Mouse (Mus musculus) yolk sac, embryonic 10.5 days (tissue): ENCODE results near the gene Lemd1.

Source experiments
- DNase-seq: peaks from one replicate; pipeline ENCODE4 v3.0.0-alpha.2; 2017; ENCODE audit warnings: low spot score

Lemd1 gene

DNA sequence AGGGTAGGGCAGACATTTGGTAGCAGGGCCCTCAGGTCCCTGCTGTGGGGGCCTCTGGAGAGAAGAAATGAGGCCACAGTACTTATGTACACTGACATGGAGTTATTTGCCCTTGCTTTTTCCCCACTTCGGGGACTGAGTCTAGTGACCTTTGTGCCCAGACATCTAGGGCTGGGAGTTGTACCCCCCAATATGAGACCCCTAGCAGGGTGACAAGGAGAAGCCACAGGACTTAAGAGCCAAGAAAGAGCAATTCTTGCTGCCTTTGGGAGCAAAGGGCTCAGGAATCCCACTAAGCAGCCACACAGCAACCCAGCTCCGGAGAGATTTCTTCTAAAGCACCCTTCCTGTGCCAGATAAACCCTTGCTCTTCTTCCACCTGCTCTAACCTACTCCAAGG lies 10.7 kb downstream of the Lemd1 start:
- DNase-seq = no peak

DNA sequence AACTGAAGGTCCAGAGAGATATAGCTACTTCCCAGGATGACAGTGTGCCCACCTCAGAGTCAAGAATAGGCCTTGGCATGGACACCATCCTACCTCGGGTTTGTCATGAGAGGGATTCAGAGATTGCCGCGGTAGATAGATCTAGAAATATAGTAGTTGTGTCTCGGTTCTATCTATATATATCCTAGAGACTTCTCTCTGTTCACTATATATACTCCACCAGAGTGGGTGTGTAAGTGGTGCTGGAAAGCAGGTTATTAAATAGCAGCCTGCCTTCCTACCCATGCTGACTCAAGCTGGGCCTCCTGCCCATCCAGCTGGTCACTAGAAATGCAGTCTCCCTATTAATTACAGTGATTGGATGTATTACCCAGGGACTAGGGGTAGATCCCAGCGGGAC lies 11.5 kb downstream of the Lemd1 start:
- DNase-seq = no peak

DNA sequence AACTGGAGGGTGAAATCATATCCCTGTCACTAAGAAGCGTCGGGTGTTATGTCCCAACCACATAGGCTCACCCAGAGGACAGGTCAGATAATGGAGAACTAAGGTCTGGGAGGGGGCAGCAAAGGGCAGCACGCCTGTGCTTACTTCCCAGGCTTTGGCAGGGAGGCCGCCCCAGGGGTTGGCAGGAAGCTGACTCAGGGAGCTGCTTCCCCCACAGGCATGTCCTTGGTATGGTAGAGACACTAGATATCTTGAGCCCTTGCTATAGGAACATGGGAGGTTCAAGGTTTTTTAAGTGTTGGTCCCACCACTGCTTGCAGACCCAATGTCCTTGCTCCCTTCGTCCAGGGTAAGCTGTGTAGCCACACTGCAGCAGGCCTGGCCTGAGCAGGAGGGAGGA lies 14.7 kb downstream of the Lemd1 start:
- DNase-seq = no peak

DNA sequence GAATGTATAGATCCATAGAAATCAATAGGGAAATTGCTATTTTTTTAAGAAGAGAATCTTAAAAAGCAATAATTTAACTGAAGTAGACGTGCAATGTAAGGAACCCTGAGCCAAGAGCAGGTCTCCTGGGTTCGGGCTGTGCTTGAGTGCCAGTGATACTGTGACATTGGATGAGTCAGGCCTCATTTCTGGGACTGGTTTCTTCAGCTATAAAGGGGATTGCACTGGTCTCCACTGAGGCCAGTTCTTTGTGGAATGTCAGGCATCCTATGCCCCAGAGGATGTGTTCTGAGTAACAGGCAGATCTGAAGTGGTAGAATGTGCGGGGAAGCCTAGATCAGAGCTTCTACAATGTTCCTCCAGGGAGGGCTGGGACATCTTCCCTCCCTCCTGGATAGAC lies 15.6 kb downstream of the Lemd1 start:
- DNase-seq = no peak

DNA sequence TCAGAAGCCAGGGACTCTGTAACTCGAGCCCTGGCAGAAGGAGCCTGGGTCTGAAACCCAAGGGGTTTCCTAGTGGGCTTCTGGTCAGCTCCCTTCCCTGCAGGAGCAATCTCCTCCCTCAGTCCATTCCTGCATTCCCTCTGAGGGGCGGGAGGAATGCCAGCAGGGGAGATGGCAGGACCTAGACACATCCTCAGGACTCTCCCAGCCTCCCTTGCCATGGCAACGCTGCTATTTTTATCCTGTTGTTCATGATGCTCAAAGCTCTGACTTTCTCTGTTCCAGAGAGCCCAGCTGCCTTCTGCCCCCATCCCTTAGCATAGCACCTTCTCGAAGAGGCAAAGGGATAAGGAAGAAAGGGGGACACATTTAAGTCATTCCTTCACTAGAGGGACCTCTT lies 16.9 kb downstream of the Lemd1 start:
- DNase-seq = peak; percentile 55

DNA sequence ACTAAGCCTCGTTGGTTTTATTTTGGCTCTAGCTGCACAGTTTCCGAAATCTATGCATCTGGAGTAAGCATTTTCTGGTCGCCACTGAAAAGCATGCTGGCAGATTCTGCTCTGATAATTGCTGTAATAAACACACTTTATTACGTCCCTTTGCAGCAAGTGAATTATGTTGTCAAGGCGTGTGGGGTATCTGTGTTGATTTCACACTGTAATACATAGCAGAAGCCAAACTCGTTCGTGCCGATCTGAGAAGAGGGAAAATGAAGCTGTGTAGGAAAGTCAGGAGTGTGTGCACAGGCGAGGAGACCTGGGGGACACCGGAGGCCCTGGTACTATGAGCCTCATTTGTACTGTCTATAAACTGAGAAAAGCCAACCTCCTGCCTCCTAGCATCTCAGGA lies 18.2 kb downstream of the Lemd1 start:
- no peak for DNase-seq

DNA sequence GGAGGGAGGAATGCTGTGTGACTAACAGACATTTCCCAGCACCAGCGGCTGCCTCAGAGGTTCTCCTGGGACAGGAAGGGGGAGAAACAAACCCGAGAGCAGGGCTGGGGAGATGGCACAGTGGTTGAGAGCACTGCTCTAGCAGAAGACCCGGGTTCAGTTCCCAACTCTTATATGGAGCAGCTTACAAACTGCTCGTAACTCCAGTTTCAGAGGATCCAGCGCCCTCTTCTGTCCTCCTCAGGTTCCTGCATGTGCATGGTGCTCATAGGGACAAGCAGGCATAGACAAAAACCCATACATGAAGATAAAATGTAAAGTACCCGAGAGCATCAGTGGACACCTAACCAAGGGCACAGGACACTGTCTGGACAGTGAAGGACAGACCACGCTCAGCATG lies 19.7 kb downstream of the Lemd1 start:
- DNase-seq = no peak

DNA sequence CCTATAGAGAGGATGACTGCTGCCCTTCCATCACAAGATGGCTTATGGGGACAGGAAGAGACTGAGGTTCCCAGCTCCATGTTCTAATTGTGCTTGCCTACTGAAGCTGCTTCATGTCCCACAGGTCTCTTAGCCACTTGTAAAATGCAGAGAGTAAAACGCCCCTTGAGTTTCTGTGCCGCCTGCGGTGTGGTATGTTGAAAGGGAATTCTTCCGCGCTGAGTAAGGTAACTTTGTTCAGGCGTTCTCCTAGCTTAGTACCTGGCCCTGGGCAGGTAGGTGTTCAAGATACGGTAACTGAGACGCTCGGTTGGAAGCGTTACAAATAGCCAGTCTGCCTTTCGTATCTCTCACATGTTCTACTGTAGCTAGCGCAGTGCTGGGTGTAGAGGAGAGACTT lies 20.4 kb downstream of the Lemd1 start:
- no peak for DNase-seq

DNA sequence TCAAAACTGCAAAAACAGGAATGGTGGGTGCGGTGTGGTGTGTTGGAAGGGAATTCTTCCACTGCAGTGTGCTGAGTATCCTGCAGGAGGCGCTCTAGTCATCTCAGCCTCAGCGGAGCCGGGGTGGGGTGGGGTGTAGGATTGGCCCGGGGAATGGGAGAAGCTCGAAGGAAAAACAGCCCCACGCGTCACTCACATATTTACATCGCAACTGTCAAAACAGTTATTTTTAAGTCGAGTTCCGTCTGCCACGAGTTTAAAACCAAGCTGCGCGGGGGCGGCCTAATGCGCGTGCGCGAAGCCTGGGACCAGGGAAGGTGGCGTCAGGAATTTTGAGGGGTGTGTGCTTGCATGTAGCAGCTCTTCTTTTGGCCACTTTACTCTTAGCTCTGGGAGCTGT lies 21.0 kb downstream of the Lemd1 start:
- no peak for DNase-seq

DNA sequence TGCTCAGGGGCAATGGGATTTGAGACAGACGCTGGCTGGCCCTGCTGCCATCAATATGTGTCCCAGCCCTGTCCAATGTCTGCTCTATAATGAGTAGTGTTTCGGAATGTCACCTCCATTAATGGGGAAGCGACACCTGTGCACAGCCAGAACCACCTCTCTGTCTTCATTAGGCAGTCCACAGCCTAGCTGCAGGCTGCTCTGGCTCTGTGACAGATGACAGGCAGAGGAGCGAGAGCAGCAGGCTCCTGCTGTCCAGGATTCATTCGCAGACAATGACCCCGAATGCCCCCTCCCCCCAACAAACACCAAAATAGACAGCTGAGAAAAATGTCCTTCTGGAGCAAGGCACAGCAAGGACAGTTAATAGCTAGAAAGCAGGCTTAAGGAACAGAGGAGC lies 21.8 kb downstream of the Lemd1 start:
- DNase-seq = no peak

DNA sequence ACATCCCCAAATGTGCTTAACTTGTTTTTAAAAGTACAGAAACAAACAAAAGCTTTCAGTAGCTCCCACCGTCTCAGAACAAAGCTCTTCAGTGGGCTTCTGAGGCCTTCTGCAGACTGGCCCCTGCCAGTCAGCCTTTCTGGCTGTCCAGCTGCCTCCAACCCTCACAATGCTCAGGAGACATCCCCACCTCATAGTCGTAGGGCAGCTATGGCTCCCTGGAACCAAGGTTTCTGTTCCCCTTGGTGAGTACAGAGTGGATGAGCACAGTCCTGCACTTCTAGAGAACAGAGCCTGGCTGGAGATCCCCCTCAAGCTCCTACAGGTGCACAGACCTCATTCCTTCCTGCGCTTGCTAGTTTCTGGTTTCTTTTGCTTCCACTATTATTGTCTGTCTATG lies 25.0 kb downstream of the Lemd1 start:
- no peak for DNase-seq

DNA sequence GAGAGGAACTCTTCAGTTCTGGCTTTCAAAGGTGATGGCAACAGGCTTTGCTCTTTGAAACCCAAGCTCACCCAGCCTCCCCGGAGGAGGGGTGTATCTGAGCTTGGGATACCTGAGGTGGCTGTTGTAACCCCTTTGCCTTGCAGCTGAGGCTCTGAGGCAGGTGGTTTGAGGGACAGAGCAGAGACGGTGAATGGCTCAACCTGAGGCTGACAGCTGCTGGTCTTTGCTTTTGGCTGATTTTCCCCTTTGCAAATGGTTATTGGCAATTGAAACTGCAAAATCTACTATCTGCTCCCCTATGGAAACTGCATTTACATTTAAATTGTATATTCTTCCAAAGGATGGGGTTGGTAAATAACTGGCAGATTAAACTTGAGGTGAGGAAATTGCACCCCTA lies 30.4 kb downstream of the Lemd1 start:
- no peak for DNase-seq

DNA sequence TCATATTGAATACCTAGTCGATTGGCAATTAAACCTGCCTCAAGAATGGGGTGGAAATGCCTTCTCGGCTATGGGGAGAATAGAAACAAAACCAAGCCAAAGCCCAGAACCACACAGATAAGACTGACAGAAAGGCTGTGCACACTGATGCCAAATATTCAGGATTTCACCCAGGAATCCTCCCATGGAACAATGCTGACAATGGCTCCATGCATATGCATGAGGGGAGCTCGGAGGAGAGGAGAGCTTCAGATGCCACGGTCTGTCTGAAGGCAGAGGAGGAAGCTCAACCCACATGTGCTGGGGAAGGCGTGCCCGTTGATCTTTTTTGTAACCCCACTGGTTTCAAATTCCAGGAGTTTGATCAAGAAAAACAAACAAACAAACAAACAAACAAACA lies 30.9 kb downstream of the Lemd1 start:
- no peak for DNase-seq

DNA sequence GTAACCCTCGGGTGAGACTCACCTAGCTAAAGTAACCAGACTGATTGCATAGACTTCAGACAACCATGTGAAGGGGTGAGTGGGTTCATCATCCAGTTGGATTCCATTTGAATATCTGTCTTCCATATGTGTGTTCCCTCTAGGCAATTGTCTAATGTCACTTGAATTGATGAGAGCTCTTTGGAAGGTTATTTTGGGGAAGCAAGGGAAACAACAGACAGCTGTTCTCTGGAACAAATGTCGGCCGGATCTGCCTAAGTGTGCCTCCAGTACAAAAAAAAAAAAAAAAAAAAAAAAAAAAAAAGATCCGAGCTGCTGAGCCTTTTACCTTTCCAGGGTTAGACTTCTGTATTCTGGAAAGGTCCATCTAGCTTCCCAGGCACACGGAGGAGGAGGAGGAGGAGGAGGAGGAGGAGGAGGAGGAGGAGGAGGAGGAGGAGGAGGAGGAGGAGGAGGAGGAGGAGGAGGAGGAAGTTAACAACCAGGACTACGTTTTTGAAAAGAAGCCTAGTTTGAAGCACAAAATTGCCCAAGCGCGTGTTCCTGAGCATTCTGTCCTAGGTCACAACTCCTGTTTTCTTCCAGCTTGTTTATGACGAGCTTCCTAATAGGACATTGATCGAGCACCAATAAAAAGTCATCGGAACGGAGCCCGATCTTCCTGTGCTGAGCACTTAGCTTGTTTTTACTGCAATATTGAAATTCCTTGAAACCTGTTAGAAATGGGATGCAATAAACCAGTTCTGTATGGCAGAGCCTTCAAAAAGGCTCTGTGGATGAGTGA lies 35.3 kb downstream of the Lemd1 start:
- DNase-seq = no peak

DNA sequence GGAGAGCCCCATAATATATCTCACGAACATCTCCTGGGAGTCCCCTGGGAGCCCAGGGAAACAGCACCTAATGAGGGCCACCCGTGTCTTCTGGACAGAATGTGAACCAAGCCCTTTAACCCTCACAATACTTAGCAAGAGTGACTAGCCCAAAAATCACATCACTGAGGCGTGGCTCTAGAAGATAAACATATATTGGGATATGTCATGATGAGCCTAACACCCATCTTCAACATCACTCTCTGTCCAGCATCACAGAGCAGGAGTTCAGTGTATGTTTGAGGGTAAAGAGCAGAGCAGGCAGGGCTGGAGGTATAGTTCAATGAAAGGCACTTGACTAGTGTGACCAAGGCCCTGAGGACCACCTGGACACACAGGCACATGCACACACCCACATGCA lies 38.4 kb downstream of the Lemd1 start, which contains the start of gene Gm10188:
Gene Gm10188 (minus strand): TSS at position 101 of the 400 bp plus-strand sequence.
- no peak for DNase-seq

DNA sequence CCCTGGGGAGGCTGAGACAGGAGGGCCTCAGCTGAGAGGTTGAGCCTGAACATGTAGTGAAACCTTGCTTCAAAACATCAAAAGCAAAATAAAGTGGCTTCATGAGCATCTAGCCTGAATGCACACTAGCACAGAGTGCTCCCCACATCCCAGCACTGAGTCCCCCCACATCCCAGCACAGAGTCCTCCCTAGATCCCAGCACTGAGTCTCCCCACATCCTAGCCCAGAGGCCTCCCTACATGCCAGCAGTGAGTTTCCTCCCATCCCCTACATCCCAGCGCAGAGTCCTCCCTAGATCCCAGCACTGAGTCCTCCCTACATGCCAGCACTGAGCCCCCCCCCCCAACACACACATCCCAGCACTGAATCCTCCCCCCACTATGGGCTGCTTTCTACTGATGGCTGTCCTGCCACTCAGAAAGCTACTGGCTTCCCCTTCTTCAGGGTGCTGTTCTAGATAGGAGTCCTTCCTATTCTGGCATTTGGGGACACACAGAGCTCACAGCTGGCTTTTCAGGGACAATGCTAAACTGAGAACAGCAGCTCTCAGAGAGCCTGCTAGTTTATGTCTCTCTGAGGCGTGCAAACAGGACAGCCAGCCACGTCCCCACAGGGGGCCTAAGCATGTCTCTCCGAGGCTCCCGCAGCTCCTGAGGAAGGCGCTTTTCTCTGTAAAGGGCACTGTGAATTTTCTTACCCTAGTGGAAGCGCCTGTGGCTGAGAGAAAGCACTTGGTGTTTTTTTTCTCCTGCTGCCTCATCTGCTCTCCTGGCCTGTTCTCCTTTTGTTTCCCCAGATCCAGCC lies 40.4 kb downstream of the Lemd1 start:
- DNase-seq = no peak

DNA sequence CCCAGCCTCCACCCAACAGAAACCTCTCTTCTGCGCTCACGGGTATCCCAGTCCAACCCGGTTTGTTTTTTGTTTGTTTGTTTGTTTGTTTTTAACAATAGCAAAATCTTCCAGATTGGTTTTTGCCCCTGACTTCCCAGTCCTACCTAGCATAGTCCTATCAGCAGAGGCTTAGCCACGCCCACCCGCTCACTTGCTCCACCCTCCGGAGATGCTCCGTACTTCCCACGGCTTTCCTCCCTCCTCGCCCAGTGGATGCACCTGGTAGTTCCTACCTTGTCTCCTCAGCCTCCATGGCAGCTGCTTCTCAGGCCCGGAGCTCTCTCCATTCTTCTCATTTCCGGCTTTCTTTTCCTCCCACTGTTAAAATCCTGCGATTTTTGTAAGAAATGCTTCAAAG lies 42.3 kb downstream of the Lemd1 start:
- DNase-seq = no peak

DNA sequence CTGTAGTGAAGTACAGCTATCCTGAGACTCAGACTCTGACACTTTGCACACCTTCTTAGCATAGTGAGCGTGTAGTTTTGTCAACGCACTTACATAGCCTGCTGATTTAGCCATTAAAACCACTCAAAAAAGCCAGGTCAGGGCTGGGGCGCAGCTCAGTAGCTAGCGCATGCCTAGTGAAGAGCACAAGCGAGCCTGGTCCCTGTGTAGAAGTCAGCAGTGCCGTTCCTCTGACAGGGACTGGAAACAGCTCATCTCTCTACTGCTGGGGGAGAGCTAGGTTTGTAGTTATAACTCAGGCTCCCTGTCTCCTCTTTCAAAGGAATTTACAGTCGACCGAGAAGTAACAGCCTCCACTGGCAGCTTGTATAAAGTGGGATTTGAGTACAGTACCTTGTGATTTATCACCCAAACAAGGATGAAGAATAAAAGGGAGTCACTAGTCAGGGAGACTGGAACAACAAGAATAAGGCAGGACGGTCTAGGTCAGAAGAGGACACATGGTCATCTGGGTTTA lies 43.6 kb downstream of the Lemd1 start:
- no peak for DNase-seq

DNA sequence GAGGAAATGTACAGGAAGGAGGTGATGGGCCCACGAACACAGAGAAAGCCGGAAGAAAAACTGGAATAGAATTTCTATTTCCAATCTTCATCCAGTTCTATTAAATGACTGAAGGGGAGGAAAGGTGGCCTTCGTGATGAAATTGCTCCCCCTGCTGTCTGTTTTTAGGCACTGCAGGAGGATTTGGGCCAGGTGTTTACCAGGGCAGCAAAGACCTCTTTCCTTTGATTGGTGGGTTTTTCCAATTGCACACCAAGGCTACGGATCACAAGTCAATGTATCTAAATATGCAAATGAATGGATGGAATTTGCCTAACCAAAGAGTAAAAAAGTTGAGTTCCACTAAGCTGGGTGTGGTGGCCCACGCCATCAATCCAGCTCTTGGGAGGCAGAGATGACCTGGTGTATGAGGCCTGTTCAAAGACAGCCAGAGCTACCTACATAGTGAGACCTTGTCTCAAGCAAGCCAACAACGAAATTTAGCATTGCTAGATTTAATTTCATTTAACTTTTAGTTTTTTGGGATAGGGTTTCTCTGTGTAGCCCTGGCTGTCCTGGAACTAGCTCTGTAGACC lies 46.4 kb downstream of the Lemd1 start:
- DNase-seq = peak; percentile 28

DNA sequence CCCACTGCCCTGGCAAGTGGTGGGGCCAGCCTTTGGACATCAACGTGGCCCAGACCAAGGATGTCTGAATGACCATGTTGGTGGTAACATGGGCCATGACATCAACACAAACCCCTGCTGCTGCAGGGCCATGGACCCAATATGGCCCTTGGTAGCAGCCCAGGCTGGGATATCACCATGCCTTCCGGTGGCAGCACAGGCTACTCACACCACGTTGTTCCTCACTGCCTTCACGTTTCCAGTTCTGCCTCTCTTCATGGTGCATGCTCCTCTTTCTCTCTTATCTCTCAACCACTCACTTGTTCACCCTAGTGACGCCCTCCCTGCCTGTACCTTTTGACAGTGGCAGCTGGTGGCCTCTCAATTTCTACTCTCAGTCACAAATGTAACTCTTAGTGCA lies 53.8 kb downstream of the Lemd1 start:
- DNase-seq = no peak

DNA sequence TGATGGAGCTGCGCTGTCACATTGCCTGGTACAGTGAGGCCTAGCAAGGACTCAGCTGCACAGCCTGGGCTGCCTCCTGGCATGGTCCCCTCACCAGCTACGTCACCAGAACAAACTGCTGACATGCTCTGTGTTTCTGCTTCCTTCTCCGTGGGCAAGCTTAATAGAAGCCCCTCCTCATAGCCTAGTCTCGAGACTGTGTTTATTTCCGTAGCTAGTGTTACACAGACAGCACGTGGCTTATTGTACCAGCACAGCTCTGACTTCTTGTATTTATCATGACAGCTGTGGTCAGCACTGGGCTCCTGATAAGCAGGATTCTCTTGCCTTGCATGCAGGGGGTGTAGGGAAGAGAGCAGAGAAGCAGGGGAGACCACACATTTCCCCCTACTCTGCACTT lies 54.9 kb downstream of the Lemd1 start:
- no peak for DNase-seq

DNA sequence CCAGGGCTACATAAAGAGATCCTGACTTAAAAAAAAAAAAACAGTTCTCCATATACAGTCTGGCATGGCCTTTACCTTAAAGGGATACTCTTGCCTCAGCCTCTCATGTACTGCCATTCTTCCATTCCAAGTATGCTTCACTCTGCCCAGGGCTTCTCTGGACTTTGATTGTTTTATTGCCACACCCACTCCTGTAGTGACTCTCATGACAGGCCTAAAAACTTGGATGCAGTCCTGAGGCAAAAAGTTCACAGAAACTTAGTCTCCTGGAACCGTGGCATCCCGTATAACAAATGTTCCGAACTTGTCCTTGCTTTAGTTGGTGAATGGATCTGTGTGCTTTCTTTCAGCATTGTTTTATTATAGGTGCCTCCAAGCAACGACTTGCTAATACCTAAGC lies 55.4 kb downstream of the Lemd1 start:
- DNase-seq = no peak

DNA sequence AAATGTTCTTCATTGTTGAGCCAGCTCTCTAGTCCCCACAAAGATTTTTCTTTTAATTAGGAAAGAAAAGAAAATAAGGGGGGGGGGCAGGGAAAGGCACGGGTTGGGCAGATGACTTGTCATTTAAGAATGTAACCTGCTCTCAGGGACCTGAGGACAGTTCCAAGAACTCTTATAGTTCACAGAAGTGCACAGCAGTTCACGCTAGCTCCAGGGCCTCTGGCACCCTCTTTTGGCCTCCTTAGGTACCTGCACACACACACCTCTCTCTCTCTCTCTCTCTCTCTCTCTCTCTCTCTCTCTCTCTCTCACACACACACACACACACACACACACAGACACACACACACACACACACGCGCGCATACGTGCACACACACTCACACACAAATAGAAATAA lies 63.2 kb downstream of the Lemd1 start:
- DNase-seq = no peak
